Mouse (Mus musculus): ENCODE measurements at regions not wholly inside any gene's neighbourhood (a gene's known extent, or its start where the extent isn't known, plus 50 kb on each side); places are given as distances from the start of the nearest gene placed in this dataset.

- Histone ChIP-seq H3K27me3 (ENCODE audit: control insufficient read depth, insufficient read depth, low read length) (no peaks in the 10 kb centered on the region), H3K27ac (ENCODE audit: control insufficient read depth, insufficient read depth, low read depth, low read length) (no peak overlapping the region), H3K4me1 (ENCODE audit: control insufficient read depth, insufficient read depth, low read length) (no peaks in the 10 kb centered on the region), H3K36me3 (ENCODE audit: control insufficient read depth, insufficient read depth, low read length) (no peaks in the 10 kb centered on the region), H3K4me3 (ENCODE audit: control insufficient read depth, low read depth, low read length) (no peak overlapping the region)
- TF ChIP-seq CTCF (IDR thresholded peaks at IDR 0.05; ENCODE audit: control insufficient read depth, insufficient read depth, insufficient replicate concordance, low read depth, low read length) (no peak), POLR2A (IDR thresholded peaks at IDR 0.05; ENCODE audit: control insufficient read depth, low read depth, low read length) (no peak)
Observed at GRCm38 (mm10) chr1:12334186-12334585, 920.3 kb downstream of the A830018L16Rik start.

DNA sequence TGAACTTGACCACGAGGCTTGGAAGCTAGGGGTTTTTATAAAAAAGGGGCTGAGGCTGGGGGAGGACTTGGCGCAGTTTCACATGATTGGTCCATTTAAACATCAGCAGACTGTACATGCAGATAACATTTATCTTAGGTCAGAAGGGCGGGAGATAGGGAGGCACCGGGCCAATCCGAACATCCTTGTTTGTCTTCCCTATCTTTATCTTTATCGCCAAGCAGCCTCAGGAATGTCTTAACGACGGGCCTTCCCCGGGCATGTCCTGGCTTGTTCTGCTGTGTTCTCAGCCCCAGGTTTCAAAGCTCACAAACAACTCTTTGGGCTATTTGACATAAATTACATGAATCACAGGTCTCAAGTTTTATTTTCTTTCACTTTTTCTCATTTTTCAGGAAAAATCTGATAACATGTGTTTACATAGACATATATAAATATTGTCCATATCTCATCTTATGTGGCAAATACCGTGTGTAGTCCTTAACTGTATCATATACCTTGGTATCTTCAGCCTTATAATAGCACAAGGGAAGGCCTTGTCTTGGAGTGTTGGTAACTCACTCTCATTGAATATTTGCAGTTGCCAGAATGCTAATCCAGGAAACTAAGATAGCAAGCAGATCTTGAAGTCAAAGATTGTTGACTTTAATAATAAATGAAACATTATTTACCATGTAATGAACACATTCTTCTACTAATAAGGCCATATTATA is 931.0 kb downstream of the A830018L16Rik start:
- TF ChIP-seq POLR2A (IDR thresholded peaks at IDR 0.05; ENCODE audit: control insufficient read depth, low read depth, low read length) (no peak), CTCF (IDR thresholded peaks at IDR 0.05; ENCODE audit: control insufficient read depth, insufficient read depth, insufficient replicate concordance, low read depth, low read length) (no peak)
- Histone ChIP-seq H3K4me3 (ENCODE audit: control insufficient read depth, low read depth, low read length) (no peak overlapping the region), H3K27ac (ENCODE audit: control insufficient read depth, insufficient read depth, low read depth, low read length) (no peak overlapping the region), H3K27me3 (ENCODE audit: control insufficient read depth, insufficient read depth, low read length) (no peaks in the 10 kb centered on the region), H3K36me3 (ENCODE audit: control insufficient read depth, insufficient read depth, low read length) (no peaks in the 10 kb centered on the region), H3K4me1 (ENCODE audit: control insufficient read depth, insufficient read depth, low read length) (no peaks in the 10 kb centered on the region)

DNA sequence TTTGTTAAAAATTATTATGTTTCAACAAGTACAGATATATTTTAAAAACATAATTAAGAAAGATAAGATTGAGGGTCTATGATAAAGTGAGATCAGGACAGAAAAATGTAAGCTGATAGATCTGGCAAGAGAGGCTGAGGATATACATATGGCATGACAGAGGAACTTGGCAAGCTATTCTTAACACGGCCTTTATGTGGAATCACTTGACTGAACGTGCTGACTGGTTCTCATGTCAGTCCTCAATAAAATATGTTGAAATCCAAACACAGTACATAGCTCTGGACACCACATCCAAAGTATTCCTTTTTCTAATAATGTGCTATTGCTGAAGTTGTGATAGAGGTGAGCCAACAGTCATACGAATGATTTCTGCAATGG is 931.5 kb downstream of the A830018L16Rik start:
- no peak overlapping the region for H3K27ac ChIP-seq (ENCODE audit: control insufficient read depth, insufficient read depth, low read depth, low read length)
- no peak for TF ChIP-seq POLR2A (IDR thresholded peaks at IDR 0.05; ENCODE audit: control insufficient read depth, low read depth, low read length)
- no peak for TF ChIP-seq CTCF (IDR thresholded peaks at IDR 0.05; ENCODE audit: control insufficient read depth, insufficient read depth, insufficient replicate concordance, low read depth, low read length)

DNA sequence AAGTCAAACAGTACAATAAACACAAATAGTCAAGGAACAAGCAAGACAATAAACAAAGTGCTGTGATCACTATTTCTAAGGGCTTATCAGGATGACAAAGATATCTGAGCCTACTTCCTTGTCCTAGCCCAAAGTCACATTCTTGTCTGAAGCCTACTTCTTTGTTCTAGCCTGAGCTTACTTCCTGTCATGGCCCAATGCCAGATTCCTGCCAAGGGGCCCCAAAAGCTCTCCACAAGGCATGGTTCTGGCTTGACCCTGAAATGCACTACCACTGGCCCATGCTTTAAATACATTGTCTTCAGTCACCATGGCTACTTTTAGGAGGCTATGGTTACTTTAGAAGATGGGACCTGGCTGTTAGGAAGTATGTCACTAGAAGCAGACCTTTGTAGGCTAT is 940.6 kb downstream of the A830018L16Rik start:
- Histone ChIP-seq H3K4me3 (ENCODE audit: control insufficient read depth, low read depth, low read length) (no peak overlapping the region), H3K27ac (ENCODE audit: control insufficient read depth, insufficient read depth, low read depth, low read length) (no peak overlapping the region), H3K4me1 (ENCODE audit: control insufficient read depth, insufficient read depth, low read length) (no peaks in the 10 kb centered on the region), H3K36me3 (ENCODE audit: control insufficient read depth, insufficient read depth, low read length) (no peaks in the 10 kb centered on the region), H3K27me3 (ENCODE audit: control insufficient read depth, insufficient read depth, low read length) (no peaks in the 10 kb centered on the region)
- no peak for TF ChIP-seq POLR2A (IDR thresholded peaks at IDR 0.05; ENCODE audit: control insufficient read depth, low read depth, low read length)
- no peak for TF ChIP-seq CTCF (IDR thresholded peaks at IDR 0.05; ENCODE audit: control insufficient read depth, insufficient read depth, insufficient replicate concordance, low read depth, low read length)

More for the DNA sequence above, 931.5 kb downstream of the A830018L16Rik start:
- Histone ChIP-seq H3K36me3 (ENCODE audit: control insufficient read depth, insufficient read depth, low read length) (no peaks in the 10 kb centered on the region), H3K27me3 (ENCODE audit: control insufficient read depth, insufficient read depth, low read length) (no peaks in the 10 kb centered on the region), H3K4me1 (ENCODE audit: control insufficient read depth, insufficient read depth, low read length) (no peaks in the 10 kb centered on the region), H3K4me3 (ENCODE audit: control insufficient read depth, low read depth, low read length) (no peak overlapping the region)

GRCm38 (mm10) chr1:12367872-12368271 is 954.0 kb downstream of the A830018L16Rik start:
- TF ChIP-seq POLR2A (IDR thresholded peaks at IDR 0.05; ENCODE audit: control insufficient read depth, low read depth, low read length) (no peak), CTCF (IDR thresholded peaks at IDR 0.05; ENCODE audit: control insufficient read depth, insufficient read depth, insufficient replicate concordance, low read depth, low read length) (no peak)

GRCm38 (mm10) chr1:12372968-12373367 is 959.1 kb downstream of the A830018L16Rik start:
- H3K4me3 ChIP-seq (ENCODE audit: control insufficient read depth, low read depth, low read length), result no peak overlapping the region
- H3K27me3 ChIP-seq (ENCODE audit: control insufficient read depth, insufficient read depth, low read length), result no peaks in the 10 kb centered on the region
- no peaks in the 10 kb centered on the region for H3K4me1 ChIP-seq (ENCODE audit: control insufficient read depth, insufficient read depth, low read length)
- no peak for TF ChIP-seq CTCF (IDR thresholded peaks at IDR 0.05; ENCODE audit: control insufficient read depth, insufficient read depth, insufficient replicate concordance, low read depth, low read length)
- H3K27ac ChIP-seq (ENCODE audit: control insufficient read depth, insufficient read depth, low read depth, low read length), result no peak overlapping the region
- H3K36me3 ChIP-seq (ENCODE audit: control insufficient read depth, insufficient read depth, low read length), result no peaks in the 10 kb centered on the region

More at GRCm38 (mm10) chr1:12367872-12368271, 954.0 kb downstream of the A830018L16Rik start:
- Histone ChIP-seq H3K27ac (ENCODE audit: control insufficient read depth, insufficient read depth, low read depth, low read length) (no peak overlapping the region), H3K36me3 (ENCODE audit: control insufficient read depth, insufficient read depth, low read length) (no peaks in the 10 kb centered on the region), H3K27me3 (ENCODE audit: control insufficient read depth, insufficient read depth, low read length) (no peaks in the 10 kb centered on the region), H3K4me3 (ENCODE audit: control insufficient read depth, low read depth, low read length) (no peak overlapping the region), H3K4me1 (ENCODE audit: control insufficient read depth, insufficient read depth, low read length) (no peaks in the 10 kb centered on the region)

GRCm38 (mm10) chr1:12398146-12398884 is 984.4 kb downstream of the A830018L16Rik start:
- TF ChIP-seq CTCF (IDR thresholded peaks at IDR 0.05; ENCODE audit: control insufficient read depth, insufficient read depth, insufficient replicate concordance, low read depth, low read length), result no peak
- no peak for TF ChIP-seq POLR2A (IDR thresholded peaks at IDR 0.05; ENCODE audit: control insufficient read depth, low read depth, low read length)
- Histone ChIP-seq H3K4me3 (ENCODE audit: control insufficient read depth, low read depth, low read length) (no peak overlapping the region), H3K4me1 (ENCODE audit: control insufficient read depth, insufficient read depth, low read length) (no peaks in the 10 kb centered on the region), H3K36me3 (ENCODE audit: control insufficient read depth, insufficient read depth, low read length) (no peaks in the 10 kb centered on the region), H3K27ac (ENCODE audit: control insufficient read depth, insufficient read depth, low read depth, low read length) (no peak overlapping the region), H3K27me3 (ENCODE audit: control insufficient read depth, insufficient read depth, low read length) (no peaks in the 10 kb centered on the region)
